Mouse (Mus musculus): ENCODE measurements at regions not wholly inside any gene's neighbourhood (a gene's known extent, or its start where the extent isn't known, plus 50 kb on each side); places are given as distances from the start of the nearest gene placed in this dataset.
A peak's percentile ranks its signal among the peaks of the same experiment; 100 is the strongest.
"Not testable (repeated sequence)": the region's sequence is repeated elsewhere in the genome, so short reads cannot be mapped to it uniquely, and the experiment has no call there.

DNA sequence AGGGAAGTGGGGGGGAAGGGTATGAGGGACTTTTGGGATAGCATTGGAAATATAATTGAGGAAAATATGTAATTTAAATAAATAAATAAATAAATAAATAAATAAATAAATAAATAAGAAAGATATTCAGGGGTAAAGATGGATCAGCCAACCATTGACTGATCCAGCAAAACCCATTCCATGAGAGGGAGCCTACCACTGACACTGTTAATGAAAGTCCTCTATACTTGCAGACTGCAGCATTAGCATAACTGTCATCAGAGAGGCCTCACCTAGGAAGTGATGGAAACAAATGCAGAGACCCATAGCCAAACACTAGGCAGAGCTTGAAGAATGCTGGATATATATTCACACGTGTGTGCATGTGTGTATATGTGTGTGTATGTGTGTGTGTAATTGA, 993.3 kb downstream of the Defb40 start:
- no peak for ATAC-seq (ENCODE audit: low FRiP score)
- no peak overlapping the region for H3K27ac ChIP-seq (replicated peaks)
- no peaks in the 10 kb centered on the region for H3K36me3 ChIP-seq
- H3K4me3 ChIP-seq (replicated peaks), result no peak overlapping the region
- no peaks in the 10 kb centered on the region for H3K27me3 ChIP-seq (replicated peaks)
- WGBS, result 74% methylated on average over 1 of the region's 1 CpGs
- H3K4me1 ChIP-seq, result no peaks in the 10 kb centered on the region
- no peak overlapping the region for H3K9ac ChIP-seq (replicated peaks)
- no peak overlapping the region for H3K4me2 ChIP-seq
- H3K9me3 ChIP-seq (replicated peaks), result no peaks in the 10 kb centered on the region

DNA sequence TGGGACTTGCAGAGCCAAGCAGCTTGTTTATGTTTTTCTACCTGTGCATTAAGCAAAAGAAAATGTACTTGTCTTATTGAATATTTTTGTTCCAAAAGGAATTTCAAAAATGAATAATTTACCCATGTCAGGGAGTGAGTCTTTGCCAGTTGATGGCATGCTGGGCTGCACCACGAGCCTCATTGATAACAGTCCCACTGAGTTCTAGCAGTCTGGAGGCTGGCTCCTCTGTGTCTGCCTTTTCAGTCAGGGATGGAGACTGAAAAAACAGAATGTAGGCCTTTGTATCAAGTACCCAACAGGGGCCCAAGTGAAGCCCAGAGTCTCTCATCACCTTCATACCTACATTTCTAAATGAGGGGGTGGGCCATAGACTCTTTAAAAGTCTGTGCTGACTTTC, 1029.2 kb downstream of the Defb40 start:
- no peak for ATAC-seq (ENCODE audit: low FRiP score)
- H3K4me2 ChIP-seq, result no peak overlapping the region
- no peak overlapping the region for H3K27ac ChIP-seq (replicated peaks)
- peaks cover 15% of the 10 kb centered on the region for H3K4me1 ChIP-seq
- H3K36me3 ChIP-seq, result no peaks in the 10 kb centered on the region
- H3K4me3 ChIP-seq (replicated peaks), result no peak overlapping the region
- 29% methylated on average over 1 of the region's 1 CpGs for WGBS
- no peaks in the 10 kb centered on the region for H3K9me3 ChIP-seq (replicated peaks)
- H3K27me3 ChIP-seq (replicated peaks), result no peaks in the 10 kb centered on the region
- H3K9ac ChIP-seq (replicated peaks), result no peak overlapping the region

DNA sequence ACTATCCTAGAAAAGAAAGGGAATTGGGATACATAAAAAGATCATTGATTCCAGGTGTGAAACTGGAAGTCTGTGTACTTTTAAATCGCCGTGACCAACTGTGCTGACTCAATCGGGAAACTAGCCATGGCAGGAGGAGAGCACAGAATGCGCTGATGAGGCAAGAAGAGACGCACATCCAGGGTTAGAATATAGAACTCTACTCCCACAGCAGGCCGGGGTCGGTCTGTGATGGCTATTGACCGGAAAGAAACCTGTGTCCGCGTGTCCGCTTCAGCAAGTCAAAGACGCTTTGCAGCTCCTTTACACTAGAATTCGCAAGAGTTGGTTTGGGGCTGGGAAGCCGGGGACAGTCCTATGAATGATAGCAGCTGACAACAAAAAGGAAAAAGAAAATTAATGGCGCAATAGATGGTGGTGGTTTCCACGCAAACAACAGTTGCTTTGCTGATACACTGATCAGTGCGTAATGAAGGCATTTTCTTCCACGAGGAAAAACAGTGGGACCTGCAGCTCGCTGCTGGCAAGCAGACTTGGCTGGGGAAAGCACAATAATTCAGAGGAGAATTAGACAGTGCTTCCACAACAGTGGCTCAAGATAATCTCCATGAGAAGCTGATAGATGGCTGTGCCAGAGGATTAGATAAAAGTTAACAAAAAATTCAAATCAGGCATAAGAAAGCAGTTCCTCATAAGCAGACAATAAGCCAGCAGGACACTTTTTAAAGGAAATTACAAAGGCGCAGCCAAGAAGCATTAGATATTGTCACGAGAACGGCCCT, 1029.8 kb downstream of the Defb40 start:
- no peaks in the 10 kb centered on the region for H3K27me3 ChIP-seq (replicated peaks)
- H3K4me2 ChIP-seq, result peak overlapping the region; percentile 53
- peak overlapping the region; percentile 18; the same call in 1 of the 2 replicates for H3K27ac ChIP-seq (replicated peaks)
- WGBS, result 33% methylated on average over 22 of the region's 22 CpGs
- no peaks in the 10 kb centered on the region for H3K36me3 ChIP-seq
- peaks cover 15% of the 10 kb centered on the region for H3K4me1 ChIP-seq
- peak overlapping the region; percentile 20 for H3K4me3 ChIP-seq (replicated peaks)
- H3K9me3 ChIP-seq (replicated peaks), result no peaks in the 10 kb centered on the region
- no peak overlapping the region for H3K9ac ChIP-seq (replicated peaks)
- ATAC-seq (ENCODE audit: low FRiP score), result peak; percentile 63; the same call in 1 of the 2 replicates

DNA sequence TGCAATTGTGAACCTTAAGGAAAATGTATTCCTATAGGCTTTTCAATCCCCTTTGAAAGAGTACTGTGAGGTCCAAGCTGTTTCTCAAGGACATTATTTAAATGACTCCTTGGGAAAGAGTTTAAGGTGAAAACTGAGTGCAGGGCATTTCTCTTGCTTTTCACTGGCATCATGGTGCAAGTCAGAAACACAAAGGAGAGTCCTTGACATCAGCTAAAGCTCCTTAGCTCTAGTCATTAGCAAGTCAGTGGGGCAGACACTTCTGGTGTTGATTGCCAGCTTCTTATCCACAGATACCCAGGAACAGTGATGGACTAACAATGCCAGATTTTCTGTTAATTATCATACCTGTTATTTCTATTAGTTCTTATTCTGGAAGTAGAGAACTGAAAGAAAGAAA, 1043.4 kb downstream of the Defb40 start:
- no peaks in the 10 kb centered on the region for H3K9me3 ChIP-seq (replicated peaks)
- H3K27ac ChIP-seq (replicated peaks), result no peak overlapping the region
- no peak for ATAC-seq (ENCODE audit: low FRiP score)
- H3K36me3 ChIP-seq, result no peaks in the 10 kb centered on the region
- H3K4me1 ChIP-seq, result no peaks in the 10 kb centered on the region
- H3K27me3 ChIP-seq (replicated peaks), result no peaks in the 10 kb centered on the region
- no peak overlapping the region for H3K4me2 ChIP-seq
- no peak overlapping the region for H3K9ac ChIP-seq (replicated peaks)
- H3K4me3 ChIP-seq (replicated peaks), result no peak overlapping the region

DNA sequence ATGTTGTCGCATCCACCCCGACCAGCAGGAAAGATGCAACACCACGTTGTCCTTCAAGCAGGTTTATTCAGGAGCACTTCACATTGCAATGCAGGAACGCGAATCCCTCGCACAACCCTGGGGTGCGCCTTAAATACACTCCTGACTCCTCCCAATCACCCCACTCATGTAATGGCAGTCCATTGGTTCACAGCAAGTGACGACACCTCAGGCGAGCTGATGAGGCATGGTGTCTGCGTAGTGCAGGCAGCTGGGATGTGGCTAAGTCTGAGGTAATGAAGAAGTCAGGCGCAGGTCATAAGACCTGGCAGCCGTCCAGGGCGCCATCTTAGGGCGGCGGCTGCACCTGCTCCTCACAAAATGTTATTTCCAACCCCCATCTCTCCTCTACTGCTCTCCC, 1068.7 kb downstream of the Defb40 start:
- Histone ChIP-seq H3K9me3 (replicated peaks) (no peaks in the 10 kb centered on the region), H3K4me3 (replicated peaks) (no peak overlapping the region), H3K4me1 (no peaks in the 10 kb centered on the region), H3K27ac (replicated peaks) (no peak overlapping the region), H3K36me3 (no peaks in the 10 kb centered on the region), H3K9ac (replicated peaks) (no peak overlapping the region), H3K4me2 (no peak overlapping the region), H3K27me3 (replicated peaks) (no peaks in the 10 kb centered on the region)
- ATAC-seq (ENCODE audit: low FRiP score), result no peak
- whole genome bisulfite sequencing, result 87% methylated on average over 15 of the region's 15 CpGs

DNA sequence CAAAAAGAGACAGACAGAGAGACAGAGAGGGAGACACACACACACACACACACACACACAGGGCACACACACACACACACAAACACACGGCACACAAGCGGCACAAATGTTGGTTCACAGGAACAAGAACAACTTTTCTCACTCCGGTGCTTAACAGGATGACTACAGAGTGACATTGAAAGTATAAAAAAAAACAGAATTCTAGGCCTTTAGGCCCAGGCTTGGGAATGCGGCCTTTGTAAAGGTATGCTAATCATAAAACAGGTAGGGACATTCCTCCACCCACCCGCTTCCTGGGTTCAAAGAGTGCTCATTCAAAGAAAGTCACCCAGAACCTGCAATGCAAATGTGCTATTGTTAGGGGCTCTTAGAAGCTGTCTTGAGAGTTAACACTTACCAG, 1089.5 kb downstream of the Defb40 start:
- not testable (repeated sequence) for H3K4me3 ChIP-seq (replicated peaks); ATAC-seq (ENCODE audit: low FRiP score); H3K9ac ChIP-seq (replicated peaks); H3K27ac ChIP-seq (replicated peaks); H3K36me3 ChIP-seq; H3K4me1 ChIP-seq; H3K9me3 ChIP-seq (replicated peaks); H3K4me2 ChIP-seq; H3K27me3 ChIP-seq (replicated peaks)
- WGBS, result 70% methylated on average over 5 of the region's 5 CpGs

DNA sequence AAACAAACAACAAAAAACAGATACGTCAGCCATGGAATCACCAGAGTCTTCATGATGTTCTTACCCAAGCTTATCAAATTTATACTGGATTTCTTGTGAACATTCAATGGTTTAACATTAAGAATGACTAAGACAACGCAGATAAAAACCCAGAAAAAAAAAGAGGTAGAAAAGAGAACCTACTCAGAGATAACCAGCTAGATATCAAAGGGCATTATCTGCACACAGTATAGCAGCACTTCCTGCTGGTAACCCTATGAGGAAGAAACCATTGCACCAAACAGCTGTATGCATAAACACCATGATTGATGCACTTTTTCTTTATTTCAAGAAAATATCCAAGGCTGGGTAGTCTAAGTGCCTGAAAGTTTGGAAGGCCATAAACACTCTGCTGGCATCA, 1114.7 kb downstream of the Defb40 start:
- no peak overlapping the region for H3K4me3 ChIP-seq (replicated peaks)
- no peaks in the 10 kb centered on the region for H3K9me3 ChIP-seq (replicated peaks)
- H3K4me2 ChIP-seq, result no peak overlapping the region
- no peak for ATAC-seq (ENCODE audit: low FRiP score)
- no peaks in the 10 kb centered on the region for H3K36me3 ChIP-seq
- H3K4me1 ChIP-seq, result no peaks in the 10 kb centered on the region
- H3K27me3 ChIP-seq (replicated peaks), result no peaks in the 10 kb centered on the region
- WGBS, result 94% methylated on average over 2 of the region's 2 CpGs
- H3K9ac ChIP-seq (replicated peaks), result no peak overlapping the region
- H3K27ac ChIP-seq (replicated peaks), result no peak overlapping the region

Data from neural tube, embryonic 15.5 days (tissue).